In the genomic region with DNA sequence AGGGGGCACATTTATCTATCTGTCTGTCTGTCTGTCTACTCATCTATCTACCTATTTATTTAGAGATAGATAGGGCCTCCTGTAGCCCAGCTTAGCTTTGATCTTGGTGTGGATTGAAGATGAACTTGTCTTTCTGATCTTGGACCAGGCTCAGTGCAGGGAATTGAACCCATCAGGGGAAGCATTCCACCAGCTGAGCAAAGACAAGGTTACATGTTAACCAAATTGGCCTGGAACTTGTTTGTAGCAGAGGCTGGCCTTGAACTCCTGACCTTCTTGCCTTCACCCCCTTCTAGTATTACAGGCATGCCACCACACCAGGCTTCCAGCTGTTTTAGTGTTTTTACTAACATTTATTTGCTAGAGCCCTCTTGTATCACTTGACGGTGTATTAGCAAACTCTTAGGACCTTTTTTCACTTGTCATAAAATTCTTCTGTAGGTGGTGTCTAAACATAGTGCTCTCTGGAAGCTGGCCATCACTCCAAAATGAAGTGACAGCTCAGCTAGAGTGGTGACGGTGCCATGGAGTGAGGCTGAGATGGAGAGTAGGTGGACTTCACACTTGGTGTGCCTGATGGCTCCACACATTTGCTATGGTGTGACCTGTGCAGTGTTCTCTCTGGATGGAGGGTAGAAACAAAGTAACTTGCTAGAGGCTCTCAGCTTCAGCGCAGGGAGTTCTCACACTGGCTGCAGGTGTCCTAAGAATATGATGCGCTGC, we compare ENCODE assay signal across 21 mouse cellular contexts. TPM values are rescaled to one million over a fixed set of nuclear protein-coding genes. Genes with fewer than 3 reads are reported as not detected.
A peak's percentile ranks its signal among the peaks of the same experiment; 100 is the strongest.
DNase-seq lines count a peak whose midpoint lies in the region; ATAC-seq and TF ChIP-seq lines count a peak whose summit lies in the region.
"Had no signal": no experiment of that assay in that cellular context is flagged by ENCODE, and none has a peak within 500 bp of the region (broad histone marks: within the 10 kb centered on the region; RNA-seq: fewer than 3 reads in every experiment).

No protein-coding gene starts in this region.

- no peak for DNase-seq in frontal cortex, postnatal 25 days (ENCODE audit: low spot score in 2 of 2)
- peak; percentile 32 for DNase-seq in right cerebral cortex, adult 18-20 months
- no peak for DNase-seq in right cerebral cortex, postnatal 36 days (ENCODE audit: low spot score in 2 of 2)
- peak in 1 of 3 experiments; percentile 10 for DNase-seq in liver, embryonic 14.5 days (ENCODE audit: low read depth in 3 of 3, low spot score in 3 of 3)
- peak; percentile 29 for DNase-seq in telencephalon, adult 2 months (ENCODE audit: low read depth, low spot score)
- no peak for DNase-seq in cerebellum, adult 11-12 months
- no peak for DNase-seq in adrenal gland, adult 2 months
- DNase-seq: adrenal gland, postnatal 14 days; B cell, adult 2 months; cerebellum, adult 2 months; cerebellum, postnatal 10 days; gastrocnemius, postnatal 14 days; heart, postnatal 36 days had no signal

- H3K36me3 ChIP-seq in liver, embryonic 14.5 days (replicated peaks; ENCODE audit: control insufficient read depth, insufficient read depth, low read depth): no peaks in the 10 kb centered on the region

- H3K4me2 ChIP-seq in liver, embryonic 14.5 days (ENCODE audit: low read depth): no peak overlapping the region
- H3K4me2 ChIP-seq: forebrain, embryonic 13.5 days; heart, embryonic 13.5 days; hindbrain, embryonic 15.5 days had no signal

- H3K27me3 ChIP-seq in liver, embryonic 14.5 days (ENCODE audit: control insufficient read depth, insufficient read depth, low read length): no peaks in the 10 kb centered on the region
- H3K27me3 ChIP-seq: forebrain, embryonic 13.5 days; heart, embryonic 13.5 days; hindbrain, embryonic 15.5 days had no signal

- no peaks in the 10 kb centered on the region for H3K9me3 ChIP-seq in liver, embryonic 14.5 days (ENCODE audit: control insufficient read depth, low read length)
- H3K9me3 ChIP-seq: embryonic facial prominence, embryonic 10.5 days; forebrain, embryonic 13.5 days; G1E; heart, embryonic 13.5 days; hindbrain, embryonic 15.5 days had no signal

- H3K9ac ChIP-seq in liver, embryonic 14.5 days (replicated peaks): no peak overlapping the region
- H3K9ac ChIP-seq: forebrain, embryonic 13.5 days; heart, embryonic 13.5 days; hindbrain, embryonic 15.5 days had no signal

- H3K4me3 ChIP-seq in liver, embryonic 14.5 days (ENCODE audit: insufficient read depth in 1 of 2, low read depth in 2 of 2, low read length in 2 of 2): no peak overlapping the region
- H3K4me3 ChIP-seq: embryonic facial prominence, embryonic 10.5 days; forebrain, embryonic 13.5 days; heart, embryonic 13.5 days; hindbrain, embryonic 15.5 days had no signal

- no peak for TF ChIP-seq EP300 in liver, embryonic 14.5 days (IDR thresholded peaks at IDR 0.05; ENCODE audit: low read depth)

- no peak for TF ChIP-seq CTCF in liver, embryonic 14.5 days (IDR thresholded peaks at IDR 0.05; ENCODE audit: low read depth)

- 73% methylated on average over 4 of the region's 4 CpGs for WGBS in liver, embryonic 14.5 days (ENCODE audit: insufficient replicate concordance)

- peaks cover 0 to 2% of the 10 kb centered on the region in 2 experiments; a peak in 1 of 4 replicates for H3K4me1 ChIP-seq in liver, embryonic 14.5 days (replicated peaks; ENCODE audit: control insufficient read depth in 2 of 2, insufficient read depth in 2 of 2, low read length in 1 of 2)
- H3K4me1 ChIP-seq: embryonic facial prominence, embryonic 10.5 days; forebrain, embryonic 13.5 days; hindbrain, embryonic 15.5 days had no signal

- no peak overlapping the region for H3K27ac ChIP-seq in liver, embryonic 14.5 days
- H3K27ac ChIP-seq: embryonic facial prominence, embryonic 10.5 days; forebrain, embryonic 13.5 days; heart, embryonic 13.5 days; hindbrain, embryonic 15.5 days had no signal

- peak; percentile 93 for ATAC-seq in frontal cortex, adult (ENCODE audit: low TSS enrichment)
- peak; percentile 28; the same call in 1 of the 2 replicates for ATAC-seq in liver, embryonic 14.5 days (ENCODE audit: insufficient read depth)
- ATAC-seq: CD4-positive, CD25-positive, alpha-beta regulatory T cell, adult 4 months; forebrain, embryonic 13.5 days had no signal

RNA-seq across cellular contexts. Expression of gene Mipep, which starts 12.4 kb away (rescaled TPM):
- 6.3 and 7.5 TPM in 2 replicates for polyA plus RNA-seq in liver, embryonic 14.5 days (2012; rRNA removed)
- polyA plus RNA-seq in liver, embryonic 14.5 days (2014; fragmentation: Nextera tagmentation; extraction: Ambion mirVana): 12.6 and 14.2 TPM in 2 replicates
- 10 to 100 TPM; 41.4 to 44.4 TPM for total RNA-seq in adrenal gland, adult 2 months (2021)
- 20.0 and 28.9 TPM in 2 replicates for polyA plus RNA-seq in adrenal gland, adult 2 months (2012; rRNA removed)

RNA-seq across cellular contexts. Expression of gene C1qtnf9, which starts 28.8 kb away (rescaled TPM):
- polyA plus RNA-seq in liver, embryonic 14.5 days (2012; rRNA removed): 0.09 and 0.18 TPM in 2 replicates
- 0.09 TPM in 1 of 2 replicates, not detected in the other for polyA plus RNA-seq in liver, embryonic 14.5 days (2014; fragmentation: Nextera tagmentation; extraction: Ambion mirVana)
- 1 to 10 TPM; 3.7 to 7.1 TPM for total RNA-seq in adrenal gland, adult 2 months (2021)
- 1.4 and 1.8 TPM in 2 replicates for polyA plus RNA-seq in adrenal gland, adult 2 months (2012; rRNA removed)
- polyA plus RNA-seq: G1E; hindbrain, embryonic 11.5 days had no signal

Comparison
In these comparisons a context has a peak if more than half of its experiments do, and no peak if none do; other contexts are left out.
1. DNase-seq: peak in right cerebral cortex, adult 18-20 months (single experiment) and telencephalon, adult 2 months (single experiment); none in frontal cortex, postnatal 25 days (0 of 2), right cerebral cortex, postnatal 36 days (0 of 2), cerebellum, adult 11-12 months (single experiment) and adrenal gland, adult 2 months (single experiment).